Mouse (Mus musculus) left cerebral cortex, adult 18-20 months (tissue): ENCODE measurements around the gene Neurl2. TPM values are rescaled to one million over a fixed set of nuclear protein-coding genes. Genes with fewer than 3 reads are reported as not detected.
"Not testable (repeated sequence)": the region's sequence is repeated elsewhere in the genome, so short reads cannot be mapped to it uniquely, and the experiment has no call there.

Experiments
- DNase-seq, 2 experiments: peaks; one replicate each; pipeline ENCODE4 v3.0.0; 2021 to 2022; ENCODE audit warnings: low spot score in 2 of 2, mixed read lengths in 1 of 2
- total RNA-seq, 2 experiments: library from RNA; stranded (reverse); gene quantifications; 2 replicates each; pipeline ENCODE4 v1.2.3; 2021

Gene Neurl2
- total RNA-seq, 2 experiments from 2014 or later, result 3.1 TPM

- no peak for DNase-seq
These were observed 25.9 kb upstream of the Neurl2 start for GRCm38 (mm10) chr2:164859155-164859554.

- DNase-seq, result no peak
These were observed 24.7 kb upstream of the Neurl2 start for GRCm38 (mm10) chr2:164857842-164858553.

- DNase-seq, result no peak
These were observed 24.0 kb upstream of the Neurl2 start, which contains the start of gene Pltp for GRCm38 (mm10) chr2:164857101-164857821. Gene Pltp (minus strand): TSS chr2:164857711.

- no peak for DNase-seq
These were observed 23.2 kb upstream of the Neurl2 start for GRCm38 (mm10) chr2:164856309-164857100.

- DNase-seq, result not testable (repeated sequence)
These were observed 22.3 kb upstream of the Neurl2 start for GRCm38 (mm10) chr2:164855572-164855971.

GRCm38 (mm10) chr2:164850061-164850460 lies 16.8 kb upstream of the Neurl2 start:
- DNase-seq, result no peak

GRCm38 (mm10) chr2:164845782-164846181 lies 12.5 kb upstream of the Neurl2 start:
- DNase-seq, result no peak

GRCm38 (mm10) chr2:164835164-164835563 lies 1.9 kb upstream of the Neurl2 start:
- DNase-seq, result no peak

GRCm38 (mm10) chr2:164834531-164834930 lies 1.3 kb upstream of the Neurl2 start:
- DNase-seq, result no peak

- peak; percentile 74 to 76 for DNase-seq
These were observed 431 bp downstream of the Neurl2 start, which contains the start of gene Ctsa for GRCm38 (mm10) chr2:164832748-164833301. Gene Ctsa (plus strand): TSS chr2:164832873.

GRCm38 (mm10) chr2:164832032-164832747 lies 1.1 kb downstream of the Neurl2 start:
- DNase-seq, result no peak

GRCm38 (mm10) chr2:164831029-164831428 lies 2.2 kb downstream of the Neurl2 start:
- DNase-seq, result no peak

GRCm38 (mm10) chr2:164829090-164829489 lies 4.2 kb downstream of the Neurl2 start:
- DNase-seq, result no peak

GRCm38 (mm10) chr2:164828437-164828836 lies 4.8 kb downstream of the Neurl2 start, which contains the start of gene Spata25:
Gene Spata25 (minus strand): TSS chr2:164828537.
- no peak for DNase-seq

- DNase-seq, result no peak
These were observed 6.0 kb downstream of the Neurl2 start for GRCm38 (mm10) chr2:164827146-164827850.

- no peak for DNase-seq
These were observed 7.7 kb downstream of the Neurl2 start for GRCm38 (mm10) chr2:164825521-164825920.

- no peak for DNase-seq
These were observed 9.3 kb downstream of the Neurl2 start for GRCm38 (mm10) chr2:164823969-164824368.

- DNase-seq, result peak; percentile 23 to 39
These were observed 10.1 kb downstream of the Neurl2 start for GRCm38 (mm10) chr2:164823181-164823585.

GRCm38 (mm10) chr2:164822636-164823165 lies 10.6 kb downstream of the Neurl2 start, which contains the start of gene Zswim1:
Gene Zswim1 (plus strand): TSS chr2:164822686.
- peak; percentile 100 for DNase-seq
